Mouse (Mus musculus): ENCODE data around the gene 9330161L09Rik. TPM values are rescaled to one million over a fixed set of nuclear protein-coding genes. Genes with fewer than 3 reads are reported as not detected.
"Not testable (repeated sequence)": the region's sequence is repeated elsewhere in the genome, so short reads cannot be mapped to it uniquely, and the experiment has no call there.

The 9330161L09Rik gene
- 0.93 and 1.4 TPM in 2 replicates for polyA plus RNA-seq (2015; fragmentation: Nextera tagmentation; extraction: Ambion mirVana)

GRCm38 (mm10) chr12:103407720-103408119 is at the start of gene 9330161L09Rik:
TSS of gene 9330161L09Rik (minus strand) at chr12:103407820.
- no peak within 1 kb of the TSS for H3K27ac ChIP-seq (ENCODE audit: low read depth, low read length)
- WGBS: 96% methylated on average over 4 of the region's 4 CpGs
- ATAC-seq: no peak
- no peaks in the 10 kb centered on the region for H3K27me3 ChIP-seq (replicated peaks; ENCODE audit: control insufficient read depth, insufficient read depth, low read length)
- no peaks in the 10 kb centered on the region for H3K9me3 ChIP-seq (ENCODE audit: control insufficient read depth, low read length)
- H3K9ac ChIP-seq (ENCODE audit: low read depth, low read length): no peak within 1 kb of the TSS
- no peak within 1 kb of the TSS for H3K4me2 ChIP-seq (ENCODE audit: low read length)
- peaks cover 66% of the 10 kb centered on the region for H3K36me3 ChIP-seq (ENCODE audit: control insufficient read depth, insufficient read depth, low read length)
- no peak within 1 kb of the TSS for H3K4me3 ChIP-seq (ENCODE audit: low read length)
- H3K4me1 ChIP-seq (ENCODE audit: control insufficient read depth, insufficient read depth, low read depth, low read length): no peaks in the 10 kb centered on the region

GRCm38 (mm10) chr12:103457140-103457539 is 49.5 kb upstream of the 9330161L09Rik start, which contains the start of gene Ifi27l2b:
TSS of gene Ifi27l2b (minus strand) at chr12:103457223.
- Histone ChIP-seq H3K27me3 (replicated peaks; ENCODE audit: control insufficient read depth, insufficient read depth, low read length) (no peaks in the 10 kb centered on the region), H3K4me1 (ENCODE audit: control insufficient read depth, insufficient read depth, low read depth, low read length) (no peaks in the 10 kb centered on the region), H3K27ac (ENCODE audit: low read depth, low read length) (no peak within 1 kb of the TSS), H3K9ac (ENCODE audit: low read depth, low read length) (no peak within 1 kb of the TSS), H3K4me3 (ENCODE audit: low read length) (no peak within 1 kb of the TSS), H3K36me3 (ENCODE audit: control insufficient read depth, insufficient read depth, low read length) (no peaks in the 10 kb centered on the region), H3K4me2 (ENCODE audit: low read length) (no peak within 1 kb of the TSS), H3K9me3 (ENCODE audit: control insufficient read depth, low read length) (no peaks in the 10 kb centered on the region)
- ATAC-seq: no peak
- 83% methylated on average over 3 of the region's 3 CpGs for WGBS

GRCm38 (mm10) chr12:103456727-103457126 is 49.1 kb upstream of the 9330161L09Rik start:
- not testable (repeated sequence) for H3K4me3 ChIP-seq (ENCODE audit: low read length); H3K27ac ChIP-seq (ENCODE audit: low read depth, low read length); H3K27me3 ChIP-seq (replicated peaks; ENCODE audit: control insufficient read depth, insufficient read depth, low read length); ATAC-seq; H3K9ac ChIP-seq (ENCODE audit: low read depth, low read length); H3K9me3 ChIP-seq (ENCODE audit: control insufficient read depth, low read length); H3K4me1 ChIP-seq (ENCODE audit: control insufficient read depth, insufficient read depth, low read depth, low read length); H3K36me3 ChIP-seq (ENCODE audit: control insufficient read depth, insufficient read depth, low read length); H3K4me2 ChIP-seq (ENCODE audit: low read length)
- WGBS: no CpG with 5 or more reads among the region's 1 CpGs

- no peaks in the 10 kb centered on the region for H3K9me3 ChIP-seq (ENCODE audit: control insufficient read depth, low read length)
- no peak overlapping the region for H3K9ac ChIP-seq (ENCODE audit: low read depth, low read length)
- no peak overlapping the region for H3K4me3 ChIP-seq (ENCODE audit: low read length)
- no peaks in the 10 kb centered on the region for H3K36me3 ChIP-seq (ENCODE audit: control insufficient read depth, insufficient read depth, low read length)
- ATAC-seq: no peak
- H3K27ac ChIP-seq (ENCODE audit: low read depth, low read length): no peak overlapping the region
- H3K4me1 ChIP-seq (ENCODE audit: control insufficient read depth, insufficient read depth, low read depth, low read length): no peaks in the 10 kb centered on the region
- H3K27me3 ChIP-seq (replicated peaks; ENCODE audit: control insufficient read depth, insufficient read depth, low read length): no peaks in the 10 kb centered on the region
- H3K4me2 ChIP-seq (ENCODE audit: low read length): no peak overlapping the region
Measured at GRCm38 (mm10) chr12:103453361-103453760, 45.7 kb upstream of the 9330161L09Rik start.

GRCm38 (mm10) chr12:103445060-103445459 is 37.4 kb upstream of the 9330161L09Rik start:
- no peak overlapping the region for H3K4me3 ChIP-seq (ENCODE audit: low read length)
- no peaks in the 10 kb centered on the region for H3K36me3 ChIP-seq (ENCODE audit: control insufficient read depth, insufficient read depth, low read length)
- no peak overlapping the region for H3K27ac ChIP-seq (ENCODE audit: low read depth, low read length)
- no peak overlapping the region for H3K4me2 ChIP-seq (ENCODE audit: low read length)
- 82% methylated on average over 3 of the region's 3 CpGs for WGBS
- no peak overlapping the region for H3K9ac ChIP-seq (ENCODE audit: low read depth, low read length)
- no peak for ATAC-seq
- no peaks in the 10 kb centered on the region for H3K27me3 ChIP-seq (replicated peaks; ENCODE audit: control insufficient read depth, insufficient read depth, low read length)
- H3K4me1 ChIP-seq (ENCODE audit: control insufficient read depth, insufficient read depth, low read depth, low read length): no peaks in the 10 kb centered on the region
- H3K9me3 ChIP-seq (ENCODE audit: control insufficient read depth, low read length): no peaks in the 10 kb centered on the region

GRCm38 (mm10) chr12:103444261-103444660 is 36.6 kb upstream of the 9330161L09Rik start:
- 51% methylated on average over 5 of the region's 7 CpGs for WGBS
- H3K9me3 ChIP-seq (ENCODE audit: control insufficient read depth, low read length); ATAC-seq: not testable (repeated sequence)

GRCm38 (mm10) chr12:103443524-103443923 is 35.9 kb upstream of the 9330161L09Rik start, which contains the start of gene Ifi27l2a:
TSS of gene Ifi27l2a (minus strand) at chr12:103443680.
- Histone ChIP-seq H3K4me2 (ENCODE audit: low read length) (no peak within 1 kb of the TSS), H3K9ac (ENCODE audit: low read depth, low read length) (no peak within 1 kb of the TSS), H3K4me1 (ENCODE audit: control insufficient read depth, insufficient read depth, low read depth, low read length) (no peaks in the 10 kb centered on the region), H3K4me3 (ENCODE audit: low read length) (no peak within 1 kb of the TSS), H3K27ac (ENCODE audit: low read depth, low read length) (no peak within 1 kb of the TSS), H3K9me3 (ENCODE audit: control insufficient read depth, low read length) (no peaks in the 10 kb centered on the region), H3K27me3 (replicated peaks; ENCODE audit: control insufficient read depth, insufficient read depth, low read length) (no peaks in the 10 kb centered on the region), H3K36me3 (ENCODE audit: control insufficient read depth, insufficient read depth, low read length) (no peaks in the 10 kb centered on the region)
- 67% methylated on average over 3 of the region's 3 CpGs for WGBS
- ATAC-seq: no peak

More at GRCm38 (mm10) chr12:103444261-103444660, 36.6 kb upstream of the 9330161L09Rik start:
- not testable (repeated sequence) for H3K9ac ChIP-seq (ENCODE audit: low read depth, low read length); H3K4me3 ChIP-seq (ENCODE audit: low read length); H3K27me3 ChIP-seq (replicated peaks; ENCODE audit: control insufficient read depth, insufficient read depth, low read length); H3K4me1 ChIP-seq (ENCODE audit: control insufficient read depth, insufficient read depth, low read depth, low read length); H3K4me2 ChIP-seq (ENCODE audit: low read length); H3K36me3 ChIP-seq (ENCODE audit: control insufficient read depth, insufficient read depth, low read length); H3K27ac ChIP-seq (ENCODE audit: low read depth, low read length)

GRCm38 (mm10) chr12:103437601-103438000 is 30.0 kb upstream of the 9330161L09Rik start:
- WGBS: 95% methylated on average over 1 of the region's 1 CpGs
- H3K27me3 ChIP-seq (replicated peaks; ENCODE audit: control insufficient read depth, insufficient read depth, low read length): no peaks in the 10 kb centered on the region

GRCm38 (mm10) chr12:103434861-103435260 is 27.2 kb upstream of the 9330161L09Rik start:
- no peak overlapping the region for H3K4me3 ChIP-seq (ENCODE audit: low read length)
- no peaks in the 10 kb centered on the region for H3K4me1 ChIP-seq (ENCODE audit: control insufficient read depth, insufficient read depth, low read depth, low read length)
- H3K27me3 ChIP-seq (replicated peaks; ENCODE audit: control insufficient read depth, insufficient read depth, low read length): no peaks in the 10 kb centered on the region
- ATAC-seq: no peak
- H3K27ac ChIP-seq (ENCODE audit: low read depth, low read length): no peak overlapping the region
- no peaks in the 10 kb centered on the region for H3K36me3 ChIP-seq (ENCODE audit: control insufficient read depth, insufficient read depth, low read length)
- H3K9me3 ChIP-seq (ENCODE audit: control insufficient read depth, low read length): no peaks in the 10 kb centered on the region
- no peak overlapping the region for H3K9ac ChIP-seq (ENCODE audit: low read depth, low read length)
- H3K4me2 ChIP-seq (ENCODE audit: low read length): no peak overlapping the region

More at GRCm38 (mm10) chr12:103437601-103438000, 30.0 kb upstream of the 9330161L09Rik start:
- ATAC-seq: no peak
- Histone ChIP-seq H3K4me3 (ENCODE audit: low read length) (no peak overlapping the region), H3K4me2 (ENCODE audit: low read length) (no peak overlapping the region), H3K9ac (ENCODE audit: low read depth, low read length) (no peak overlapping the region), H3K9me3 (ENCODE audit: control insufficient read depth, low read length) (no peaks in the 10 kb centered on the region), H3K4me1 (ENCODE audit: control insufficient read depth, insufficient read depth, low read depth, low read length) (no peaks in the 10 kb centered on the region), H3K27ac (ENCODE audit: low read depth, low read length) (no peak overlapping the region), H3K36me3 (ENCODE audit: control insufficient read depth, insufficient read depth, low read length) (no peaks in the 10 kb centered on the region)
